Mouse (Mus musculus) ES-E14 (cell line): ENCODE results near the gene Cldn11.

Source experiments
- CHD2 ChIP-seq: IDR thresholded peaks from 2 replicates; pipeline ENCODE4 v1.6.1; 2014; ENCODE audit warnings: mild to moderate bottlenecking, low read depth, low read length, inconsistent platforms
- HCFC1 ChIP-seq: IDR thresholded peaks from 2 replicates; pipeline ENCODE4 v1.6.1; 2012; ENCODE audit warnings: low read length, inconsistent platforms, borderline replicate concordance; ENCODE audit not compliant: insufficient read depth
- MAFK ChIP-seq: IDR thresholded peaks from 2 replicates; pipeline ENCODE4 v1.6.1; 2014; ENCODE audit warnings: mild to moderate bottlenecking, low read depth, low read length, inconsistent platforms; ENCODE audit not compliant: insufficient read depth
- ZC3H11A ChIP-seq: IDR thresholded peaks from 2 replicates; pipeline ENCODE4 v1.6.1; 2012; ENCODE audit warnings: low read depth, mild to moderate bottlenecking, inconsistent platforms, low read length, borderline replicate concordance

GRCm38 (mm10) chr3:31213802-31214201 is 64.1 kb downstream of the Cldn11 start:
- no peak for TF ChIP-seq HCFC1
- no peak for TF ChIP-seq ZC3H11A
- no peak for TF ChIP-seq MAFK
- TF ChIP-seq CHD2: no peak
